Comparison of ENCODE assay signal across 21 mouse cellular contexts in the genomic region with DNA sequence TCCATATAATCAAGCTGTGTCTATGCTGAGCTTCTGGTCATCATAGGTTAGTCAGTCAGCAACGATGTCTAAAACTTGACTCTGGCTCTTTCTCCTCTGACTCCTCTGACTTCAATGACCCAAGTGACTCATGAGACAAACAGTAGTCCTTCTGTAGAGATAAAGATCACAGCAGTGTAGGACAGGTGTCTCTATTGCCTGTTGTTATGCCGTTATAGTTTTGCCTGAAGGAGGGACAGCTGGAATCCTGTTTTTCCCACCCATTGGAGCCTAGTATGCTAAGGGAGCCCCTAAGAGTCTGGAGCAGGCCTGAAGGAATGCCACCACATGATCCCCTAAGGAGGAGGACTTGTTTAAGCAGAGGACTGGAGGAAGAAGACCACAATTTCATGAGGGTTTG.
DNase-seq lines count a peak whose midpoint lies in the region; ATAC-seq and TF ChIP-seq lines count a peak whose summit lies in the region.
"Had no signal": no experiment of that assay in that cellular context is flagged by ENCODE, and none has a peak within 500 bp of the region (broad histone marks: within the 10 kb centered on the region; RNA-seq: fewer than 3 reads in every experiment).

No protein-coding gene starts in this region.

- peaks cover 17% of the 10 kb centered on the region; the same call in 1 of the 2 replicates for H3K27me3 ChIP-seq in kidney, embryonic 16.5 days (ENCODE audit: insufficient read depth, low read length)
- H3K27me3 ChIP-seq in C2C12 (ENCODE audit: control insufficient read depth, insufficient read depth, insufficient read length) (no peaks in the 10 kb centered on the region), myocyte (ENCODE audit: control insufficient read depth, insufficient read depth, insufficient read length) (no peaks in the 10 kb centered on the region)
- H3K27me3 ChIP-seq: embryonic facial prominence, embryonic 12.5 days had no signal

- H3K79me2 ChIP-seq in C2C12 (ENCODE audit: control insufficient read depth, insufficient read depth) (peaks cover 16% of the 10 kb centered on the region), myocyte (ENCODE audit: control insufficient read depth, insufficient read depth) (peaks cover 27% of the 10 kb centered on the region)

- no peak overlapping the region for H3K4me2 ChIP-seq in kidney, embryonic 16.5 days (replicated peaks; ENCODE audit: low read depth, low read length)
- peak overlapping the region; percentile 44 for H3K4me2 ChIP-seq in myocyte (ENCODE audit: low read depth)
- H3K4me2 ChIP-seq: embryonic facial prominence, embryonic 12.5 days; forebrain, embryonic 12.5 days had no signal

- no peak overlapping the region for H3K4me3 ChIP-seq in kidney, embryonic 16.5 days (ENCODE audit: low read length)
- H3K4me3 ChIP-seq in C2C12 (ENCODE audit: insufficient read depth, poor library complexity, severe bottlenecking) = no peak overlapping the region
- H3K4me3 ChIP-seq in myocyte = no peak overlapping the region
- H3K4me3 ChIP-seq: embryonic facial prominence, embryonic 10.5 days; embryonic facial prominence, embryonic 12.5 days; erythroblast, embryonic 14.5 days; forebrain, embryonic 10.5 days; forebrain, embryonic 12.5 days had no signal

- H3K36me3 ChIP-seq in kidney, embryonic 16.5 days (ENCODE audit: insufficient read depth, low read length) = no peaks in the 10 kb centered on the region
- H3K36me3 ChIP-seq in C2C12 (ENCODE audit: control insufficient read depth, insufficient read depth) (no peaks in the 10 kb centered on the region), myocyte (ENCODE audit: control insufficient read depth, insufficient read depth) (no peaks in the 10 kb centered on the region)
- H3K36me3 ChIP-seq: embryonic facial prominence, embryonic 10.5 days; embryonic facial prominence, embryonic 12.5 days; forebrain, embryonic 10.5 days; forebrain, embryonic 12.5 days had no signal

- peaks cover 7% of the 10 kb centered on the region for H3K79me3 ChIP-seq in C2C12 (ENCODE audit: low read depth)

- H3K9me3 ChIP-seq in kidney, embryonic 16.5 days (ENCODE audit: low read length) = no peaks in the 10 kb centered on the region
- H3K9me3 ChIP-seq: embryonic facial prominence, embryonic 10.5 days; embryonic facial prominence, embryonic 12.5 days; forebrain, embryonic 10.5 days; forebrain, embryonic 12.5 days had no signal

- peak overlapping the region; percentile 60; the same call in 1 of the 2 replicates for H3K27ac ChIP-seq in kidney, embryonic 16.5 days (ENCODE audit: low read length)
- H3K27ac ChIP-seq: embryonic facial prominence, embryonic 10.5 days; embryonic facial prominence, embryonic 12.5 days; forebrain, embryonic 10.5 days; forebrain, embryonic 12.5 days had no signal

- ATAC-seq in kidney, embryonic 16.5 days (ENCODE audit: low FRiP score, low TSS enrichment) = no peak
- ATAC-seq: forebrain, embryonic 14.5 days; forebrain, embryonic 16.5 days had no signal

- 59% methylated on average over 2 of the region's 2 CpGs for WGBS in kidney, embryonic 16.5 days

- no peak overlapping the region for H3K9ac ChIP-seq in kidney, embryonic 16.5 days (replicated peaks; ENCODE audit: low read length)
- H3K9ac ChIP-seq: embryonic facial prominence, embryonic 12.5 days; forebrain, embryonic 12.5 days had no signal

- DNase-seq in kidney, postnatal 10 days = no peak
- DNase-seq in cerebellum, postnatal 25 days = no peak
- DNase-seq: adrenal gland, adult 2 months; adrenal gland, postnatal 10 days; adrenal gland, postnatal 25 days; B cell, adult 2 months; cerebellum, adult 11 months; cerebellum, adult 18-20 months; cerebellum, adult 8-10 months; cerebellum, adult 9-11 months; cerebellum, postnatal 14 days had no signal

- H3K4me1 ChIP-seq in kidney, embryonic 16.5 days (ENCODE audit: insufficient read depth, low read length) = 0 out of 2 replicates have a peak, but pooled peaks cover 13% of the 10 kb centered on the region

- TF ChIP-seq POLR2A in myocyte (IDR thresholded peaks at IDR 0.05; ENCODE audit: insufficient read length, low read depth) = no peak

- no peak for TF ChIP-seq CTCF in C2C12 (IDR thresholded peaks at IDR 0.05; ENCODE audit: control insufficient read depth, insufficient read depth, insufficient read length)

- H3ac ChIP-seq in C2C12 (ENCODE audit: control insufficient read depth, insufficient read length, low read depth) (no peak overlapping the region), myocyte (ENCODE audit: control insufficient read depth, insufficient read length) (no peak overlapping the region)

TF ChIP-seq in C2C12, 6 proteins besides CTCF, POLR2A, EP300 and RAD21:
- no peak for TF ChIP-seq MYOG (IDR thresholded peaks at IDR 0.05; ENCODE audit: control insufficient read depth, extremely low read depth, insufficient read length)
- peak; percentile 60 for TF ChIP-seq MYOD1 (IDR thresholded peaks at IDR 0.05; ENCODE audit: control insufficient read depth, insufficient read length, low read depth)

TF ChIP-seq in myocyte, 11 proteins besides CTCF, POLR2A, EP300 and RAD21:
- TF ChIP-seq MAX (IDR thresholded peaks at IDR 0.05; ENCODE audit: low read depth) (no peak), MYOD1 (IDR thresholded peaks at IDR 0.05; ENCODE audit: control insufficient read depth in 1 of 3, insufficient read length in 2 of 3, low read depth in 2 of 3) (peak in 2 of 3 experiments; percentile 49 to 57), TCF12 (IDR thresholded peaks at IDR 0.05; ENCODE audit: insufficient read depth, poor library complexity, severe bottlenecking) (peak; percentile 34), MYOG (IDR thresholded peaks at IDR 0.05; ENCODE audit: control insufficient read depth in 1 of 3, insufficient read depth in 1 of 3, insufficient read length in 2 of 3, low read depth in 2 of 3) (peak in 2 of 3 experiments; percentile 29 to 31)
